Mouse (Mus musculus) CD4-positive, CD25-positive, alpha-beta regulatory T cell, adult 2 months (primary cell): ENCODE data around the gene Eps15l1.

ENCODE experiments used
- DNase-seq: peaks from one replicate; pipeline ENCODE4 v3.0.0-alpha.2; 2012; ENCODE audit warnings: low read depth, low spot score

Gene Eps15l1

GRCm38 (mm10) chr8:72320803-72321583 lies 100.3 kb downstream of the Eps15l1 start:
- peak; percentile 64 for DNase-seq

- DNase-seq, result peak; percentile 74
Observed at GRCm38 (mm10) chr8:72319921-72320802, 101.1 kb downstream of the Eps15l1 start.

GRCm38 (mm10) chr8:72319397-72319796 lies 101.9 kb downstream of the Eps15l1 start:
- DNase-seq, result no peak

GRCm38 (mm10) chr8:72318801-72319322 lies 102.4 kb downstream of the Eps15l1 start, which contains the start of gene Klf2:
Gene Klf2 (plus strand): TSS chr8:72319033.
- DNase-seq, result peak; percentile 99

GRCm38 (mm10) chr8:72317741-72318301 lies 103.4 kb downstream of the Eps15l1 start:
- peak; percentile 56 for DNase-seq

- no peak for DNase-seq
Observed at GRCm38 (mm10) chr8:72316053-72316695, 105.1 kb downstream of the Eps15l1 start.

- no peak for DNase-seq
Observed at GRCm38 (mm10) chr8:72312926-72313518, 108.2 kb downstream of the Eps15l1 start.

GRCm38 (mm10) chr8:72310849-72311506 lies 110.3 kb downstream of the Eps15l1 start:
- DNase-seq, result no peak

GRCm38 (mm10) chr8:72308276-72308675 lies 113.0 kb downstream of the Eps15l1 start:
- no peak for DNase-seq

- no peak for DNase-seq
Observed at GRCm38 (mm10) chr8:72306913-72307312, 114.3 kb downstream of the Eps15l1 start.

GRCm38 (mm10) chr8:72305210-72305905 lies 115.9 kb downstream of the Eps15l1 start, which contains the start of gene Gm10282:
Gene Gm10282 (minus strand): TSS chr8:72305260.
- DNase-seq, result no peak

GRCm38 (mm10) chr8:72303633-72304032 lies 117.6 kb downstream of the Eps15l1 start:
- peak; percentile 58 for DNase-seq

GRCm38 (mm10) chr8:72302986-72303612 lies 118.2 kb downstream of the Eps15l1 start:
- no peak for DNase-seq

- no peak for DNase-seq
Observed at GRCm38 (mm10) chr8:72301497-72301896, 119.8 kb downstream of the Eps15l1 start.

GRCm38 (mm10) chr8:72300654-72301400 lies 120.4 kb downstream of the Eps15l1 start:
- DNase-seq, result no peak

GRCm38 (mm10) chr8:72298928-72299327 lies 122.3 kb downstream of the Eps15l1 start:
- DNase-seq, result no peak

- DNase-seq, result no peak
Observed at GRCm38 (mm10) chr8:72296561-72296960, 124.7 kb downstream of the Eps15l1 start.

GRCm38 (mm10) chr8:72295679-72296078 lies 125.6 kb downstream of the Eps15l1 start:
- peak; percentile 79 for DNase-seq
